Mouse (Mus musculus) kidney, embryonic 15.5 days (tissue): ENCODE results near the gene Tamm41. TPM values are rescaled to one million over a fixed set of nuclear protein-coding genes. Genes with fewer than 3 reads are reported as not detected.
A peak's percentile ranks its signal among the peaks of the same experiment; 100 is the strongest.

Experiments used
- ATAC-seq: fragments of 200-750 bp; cut with Nextera tagmentation; replicated peaks from 2 replicates; pipeline ENCODE4 v1.8.0; 2017; ENCODE audit warnings: moderate TSS enrichment; ENCODE audit not compliant: low FRiP score
- H3K27ac ChIP-seq: fragments of 300-500 bp; sonication (generic); 2 replicates; pipeline ENCODE4 v1.5.1; 2015; ENCODE audit warnings: mild to moderate bottlenecking, inconsistent platforms
- H3K27me3 ChIP-seq: fragments of 300-500 bp; sonication (generic); 2 replicates; pipeline ENCODE4 v1.6.1; 2015; ENCODE audit warnings: inconsistent platforms
- H3K36me3 ChIP-seq: fragments of 300-500 bp; sonication (generic); 2 replicates; pipeline ENCODE4 v1.6.1; 2015; ENCODE audit warnings: inconsistent platforms
- H3K4me1 ChIP-seq: fragments of 300-500 bp; sonication (generic); 2 replicates; pipeline ENCODE4 v1.6.1; 2015; ENCODE audit warnings: inconsistent platforms
- H3K4me2 ChIP-seq: fragments of 300-500 bp; sonication (generic); 2 replicates; pipeline ENCODE4 v1.6.1; 2015; ENCODE audit warnings: moderate library complexity, mild to moderate bottlenecking, inconsistent platforms
- H3K4me3 ChIP-seq: fragments of 300-500 bp; sonication (generic); replicated peaks from 2 replicates; pipeline ENCODE4 v1.5.1; 2015; ENCODE audit warnings: mild to moderate bottlenecking, inconsistent platforms
- H3K9ac ChIP-seq: fragments of 300-500 bp; sonication (generic); 2 replicates; pipeline ENCODE4 v1.6.1; 2015; ENCODE audit warnings: mild to moderate bottlenecking, inconsistent platforms
- H3K9me3 ChIP-seq: fragments of 300-500 bp; sonication (generic); replicated peaks from 2 replicates; pipeline ENCODE4 v1.6.1; 2016; ENCODE audit warnings: inconsistent platforms
- WGBS: fragments of 180-500 bp; shearing (Covaris S2); methylation state at CpG from one replicate; pipeline ENCODE4 v1.1.7; 2015; ENCODE audit warnings: mixed read lengths; 5-methylcytosine and 5-hydroxymethylcytosine counted together
- polyA plus RNA-seq: library from polyadenylated mRNA; unstranded; fragments of >200 nt; fragmentation: Nextera tagmentation; extraction: Ambion mirVana; gene quantifications from 2 replicates; pipeline ENCODE4 v1.2.1, GENCODE M21; 2015

Tamm41 gene
- polyA plus RNA-seq, 1 experiment from 2014 or later, result 64.1 TPM

DNA sequence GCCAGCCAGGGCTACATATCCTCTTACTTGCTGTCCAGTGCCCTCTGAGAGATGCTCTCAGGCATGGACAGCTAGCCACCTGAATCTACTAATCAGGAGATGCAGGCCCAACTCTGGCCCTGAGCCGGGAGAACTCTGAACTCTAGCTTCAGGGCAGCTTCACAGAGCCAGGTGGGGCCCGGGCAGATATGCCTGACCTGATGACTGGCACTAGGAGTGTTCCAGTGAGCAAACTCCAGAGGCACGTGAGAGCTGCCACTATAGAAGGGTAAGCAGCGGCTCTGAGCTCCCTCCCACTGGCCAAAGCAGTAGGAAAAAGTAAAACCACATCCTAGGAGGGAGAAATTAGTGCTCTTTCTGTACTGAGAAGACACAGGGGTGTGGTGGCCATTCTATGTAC lies 24.1 kb downstream of the Tamm41 start:
- WGBS, result 85% methylated on average over 4 of the region's 4 CpGs
- Histone ChIP-seq H3K36me3 (peaks cover 60% of the 10 kb centered on the region), H3K4me3 (no peak overlapping the region), H3K9me3 (no peaks in the 10 kb centered on the region), H3K27ac (no peak overlapping the region), H3K4me2 (no peak overlapping the region), H3K4me1 (no peaks in the 10 kb centered on the region), H3K27me3 (no peaks in the 10 kb centered on the region), H3K9ac (no peak overlapping the region)
- no peak for ATAC-seq

DNA sequence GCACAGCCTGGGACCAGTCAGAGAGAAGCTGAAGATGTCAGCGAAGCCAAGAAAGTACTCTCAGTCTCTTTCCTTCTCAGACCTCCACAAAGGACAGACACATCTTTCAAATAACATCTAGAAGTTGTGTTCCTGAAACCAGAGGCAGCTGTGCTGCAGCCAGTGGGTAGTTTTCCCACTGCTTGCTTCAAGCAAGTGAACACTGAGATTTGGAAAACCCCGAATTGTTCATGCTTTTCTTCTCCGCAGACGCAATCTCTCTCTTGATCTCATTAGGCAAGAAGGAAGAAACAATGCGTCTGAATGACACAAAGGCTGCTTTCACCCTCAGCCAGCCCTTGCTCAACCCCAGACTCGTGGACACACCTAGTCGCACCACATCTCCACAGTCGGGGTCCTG lies 25.9 kb downstream of the Tamm41 start:
- peaks cover 9% of the 10 kb centered on the region for H3K4me1 ChIP-seq

DNA sequence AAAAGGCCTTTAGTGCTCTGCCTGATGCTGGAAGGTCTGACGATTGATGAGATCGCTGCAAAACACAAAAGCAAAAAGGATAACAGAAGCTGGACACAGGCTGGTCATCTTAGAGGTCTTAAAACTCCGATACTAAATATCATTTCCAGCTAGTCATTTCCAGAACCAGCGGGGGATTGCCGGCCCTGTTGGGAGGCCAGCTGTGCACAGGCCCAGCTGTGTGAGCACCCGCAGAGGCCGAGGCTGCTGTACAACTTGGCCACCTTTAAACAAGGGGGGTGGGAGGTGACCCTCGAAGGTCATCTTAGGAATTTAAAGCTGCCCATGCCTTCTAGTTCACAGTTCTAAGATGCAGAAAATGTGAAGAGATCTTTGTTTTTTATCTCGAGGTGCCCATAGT lies 26.9 kb downstream of the Tamm41 start:
- 77% methylated on average over 9 of the region's 9 CpGs for WGBS
- H3K4me2 ChIP-seq, result no peak overlapping the region
- peaks cover 9% of the 10 kb centered on the region for H3K4me1 ChIP-seq
- H3K36me3 ChIP-seq, result peaks cover 46% of the 10 kb centered on the region
- no peak overlapping the region for H3K27ac ChIP-seq
- H3K27me3 ChIP-seq, result no peaks in the 10 kb centered on the region
- H3K9me3 ChIP-seq, result no peaks in the 10 kb centered on the region
- H3K9ac ChIP-seq, result no peak overlapping the region
- no peak for ATAC-seq
- no peak overlapping the region for H3K4me3 ChIP-seq

More for the DNA sequence above, 25.9 kb downstream of the Tamm41 start:
- Histone ChIP-seq H3K36me3 (peaks cover 56% of the 10 kb centered on the region), H3K9ac (no peak overlapping the region), H3K4me2 (no peak overlapping the region), H3K4me3 (no peak overlapping the region), H3K27me3 (no peaks in the 10 kb centered on the region), H3K9me3 (no peaks in the 10 kb centered on the region), H3K27ac (no peak overlapping the region)
- ATAC-seq, result no peak
- WGBS, result 80% methylated on average over 8 of the region's 8 CpGs

DNA sequence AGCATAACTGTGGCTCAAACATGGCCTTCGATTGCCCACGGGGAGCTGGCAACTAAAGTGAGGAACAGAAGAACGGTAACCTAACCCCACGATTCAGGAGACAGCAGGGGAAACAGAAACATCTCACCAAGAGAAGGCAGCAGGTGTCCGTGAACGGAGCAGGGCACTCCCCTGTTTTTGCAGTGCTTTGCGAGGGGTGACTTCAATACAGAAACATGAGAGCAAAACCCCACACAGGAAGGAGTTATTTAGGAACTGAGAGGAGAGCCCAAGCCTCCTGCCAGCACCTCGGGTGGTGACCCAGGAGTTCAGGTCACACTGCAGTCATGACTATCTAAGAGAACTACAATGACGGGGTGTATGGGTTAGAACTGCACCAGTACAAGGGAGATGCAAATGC lies 27.4 kb downstream of the Tamm41 start:
- Histone ChIP-seq H3K27me3 (no peaks in the 10 kb centered on the region), H3K4me2 (no peak overlapping the region), H3K36me3 (peaks cover 43% of the 10 kb centered on the region), H3K9me3 (no peaks in the 10 kb centered on the region), H3K4me3 (no peak overlapping the region), H3K27ac (no peak overlapping the region), H3K9ac (no peak overlapping the region), H3K4me1 (peaks cover 9% of the 10 kb centered on the region)
- WGBS, result 50% methylated on average over 9 of the region's 9 CpGs
- no peak for ATAC-seq

DNA sequence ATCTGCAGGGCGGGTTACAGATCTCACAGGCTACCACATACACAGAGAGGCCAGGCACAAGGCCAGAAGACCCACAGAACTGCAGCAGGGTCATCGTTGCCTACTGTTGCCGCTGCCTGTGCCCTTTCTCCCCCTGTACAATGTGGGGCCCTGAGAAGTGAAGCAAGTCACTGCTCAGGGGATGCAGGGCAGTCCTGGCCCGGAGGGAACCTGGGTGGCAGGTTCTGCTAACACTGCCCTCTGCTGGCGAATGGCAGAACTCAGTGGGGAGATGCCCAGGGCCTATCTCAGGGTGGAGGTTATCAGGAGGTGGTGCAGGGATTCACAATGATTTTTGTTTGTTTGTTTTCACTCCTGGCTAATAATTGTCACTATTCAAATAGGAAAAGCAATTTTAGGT lies 29.9 kb downstream of the Tamm41 start:
- no peak overlapping the region for H3K4me3 ChIP-seq
- H3K36me3 ChIP-seq, result peaks cover 54% of the 10 kb centered on the region
- no peak overlapping the region for H3K4me2 ChIP-seq
- H3K9ac ChIP-seq, result no peak overlapping the region
- H3K27me3 ChIP-seq, result no peaks in the 10 kb centered on the region
- no peak overlapping the region for H3K27ac ChIP-seq
- WGBS, result 28% methylated on average over 5 of the region's 5 CpGs
- H3K4me1 ChIP-seq, result peaks cover 9% of the 10 kb centered on the region
- no peaks in the 10 kb centered on the region for H3K9me3 ChIP-seq
- peak; percentile 56; the same call in 1 of the 2 replicates for ATAC-seq

DNA sequence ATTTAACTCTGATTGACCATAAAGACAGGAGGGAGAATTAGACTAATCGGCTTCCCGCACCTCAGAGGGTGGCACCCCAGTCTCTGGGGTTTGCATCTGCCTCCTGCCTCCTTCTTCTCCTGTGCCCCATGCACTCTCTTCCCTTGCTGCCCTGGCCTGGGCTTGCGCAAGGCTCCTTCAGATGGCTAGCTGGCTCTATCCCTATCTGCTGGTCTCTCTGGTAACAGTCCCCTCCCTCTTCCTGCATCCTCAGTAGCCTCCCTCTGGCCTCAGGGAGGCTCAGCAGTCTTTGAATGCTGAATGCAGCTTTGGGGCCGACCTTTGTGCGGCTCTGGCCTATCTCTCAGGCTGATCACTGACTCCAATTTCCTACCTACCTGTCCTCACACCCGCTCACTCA lies 30.7 kb downstream of the Tamm41 start:
- H3K36me3 ChIP-seq, result peaks cover 54% of the 10 kb centered on the region
- no peak overlapping the region for H3K4me2 ChIP-seq
- no peak for ATAC-seq
- H3K9ac ChIP-seq, result no peak overlapping the region
- 57% methylated on average over 6 of the region's 6 CpGs for WGBS
- no peak overlapping the region for H3K4me3 ChIP-seq
- no peak overlapping the region for H3K27ac ChIP-seq
- peaks cover 9% of the 10 kb centered on the region for H3K4me1 ChIP-seq
- no peaks in the 10 kb centered on the region for H3K9me3 ChIP-seq
- no peaks in the 10 kb centered on the region for H3K27me3 ChIP-seq

DNA sequence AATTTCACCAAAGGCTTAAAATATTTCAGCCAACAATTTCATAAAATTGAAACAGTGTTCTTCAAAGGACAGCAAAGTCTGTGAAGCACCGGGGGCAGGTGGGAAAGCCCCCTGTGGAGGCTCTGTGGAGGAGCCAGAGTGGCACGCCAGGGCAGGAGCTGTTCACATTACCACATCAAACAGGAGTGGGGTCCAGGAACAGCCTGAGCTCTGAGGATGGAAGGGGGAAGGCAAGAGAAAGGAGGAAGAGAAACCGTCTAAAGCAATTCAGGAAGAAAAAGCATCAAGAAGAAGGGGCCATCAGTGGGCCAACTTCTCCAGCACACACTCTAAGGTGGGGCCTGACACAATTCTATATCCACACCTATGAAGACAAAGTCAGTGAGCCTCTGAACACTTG lies 31.6 kb downstream of the Tamm41 start:
- H3K27me3 ChIP-seq, result no peaks in the 10 kb centered on the region
- H3K36me3 ChIP-seq, result peaks cover 46% of the 10 kb centered on the region
- peaks cover 9% of the 10 kb centered on the region for H3K4me1 ChIP-seq
- no peak overlapping the region for H3K27ac ChIP-seq
- H3K4me2 ChIP-seq, result no peak overlapping the region
- H3K9me3 ChIP-seq, result no peaks in the 10 kb centered on the region
- 76% methylated on average over 3 of the region's 3 CpGs for WGBS
- no peak overlapping the region for H3K4me3 ChIP-seq
- no peak for ATAC-seq
- no peak overlapping the region for H3K9ac ChIP-seq

DNA sequence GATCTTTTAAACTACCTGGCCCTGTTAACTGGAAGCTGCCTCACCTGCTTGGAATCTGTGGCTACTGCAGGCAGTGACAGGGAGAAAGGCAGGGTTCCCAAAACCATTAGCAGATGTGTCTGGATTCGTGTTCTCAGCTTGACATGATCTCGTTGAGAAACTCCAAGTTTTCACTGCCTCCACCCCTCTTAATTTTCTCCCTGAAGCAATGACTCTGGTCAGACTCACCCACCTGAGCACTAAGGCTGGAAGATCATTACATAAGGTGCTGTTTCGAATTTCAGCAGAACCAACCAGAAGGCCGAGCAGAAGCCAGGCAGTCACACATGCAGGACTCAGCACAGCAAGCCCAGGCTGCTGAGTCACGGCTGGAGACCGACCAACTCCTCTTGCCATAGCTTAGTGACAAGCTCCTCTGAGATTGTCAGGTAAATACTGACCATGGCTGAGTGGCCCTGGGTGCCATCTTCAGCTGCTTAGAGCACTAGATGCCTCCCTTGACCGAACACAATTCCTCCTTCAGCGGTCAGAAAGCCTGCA lies 32.3 kb downstream of the Tamm41 start:
- peaks cover 9% of the 10 kb centered on the region for H3K4me1 ChIP-seq
- no peak overlapping the region for H3K4me2 ChIP-seq
- no peak for ATAC-seq
- no peak overlapping the region for H3K27ac ChIP-seq
- H3K36me3 ChIP-seq, result peaks cover 41% of the 10 kb centered on the region
- no peaks in the 10 kb centered on the region for H3K9me3 ChIP-seq
- H3K9ac ChIP-seq, result no peak overlapping the region
- H3K27me3 ChIP-seq, result no peaks in the 10 kb centered on the region
- 85% methylated on average over 8 of the region's 8 CpGs for WGBS
- H3K4me3 ChIP-seq, result no peak overlapping the region

DNA sequence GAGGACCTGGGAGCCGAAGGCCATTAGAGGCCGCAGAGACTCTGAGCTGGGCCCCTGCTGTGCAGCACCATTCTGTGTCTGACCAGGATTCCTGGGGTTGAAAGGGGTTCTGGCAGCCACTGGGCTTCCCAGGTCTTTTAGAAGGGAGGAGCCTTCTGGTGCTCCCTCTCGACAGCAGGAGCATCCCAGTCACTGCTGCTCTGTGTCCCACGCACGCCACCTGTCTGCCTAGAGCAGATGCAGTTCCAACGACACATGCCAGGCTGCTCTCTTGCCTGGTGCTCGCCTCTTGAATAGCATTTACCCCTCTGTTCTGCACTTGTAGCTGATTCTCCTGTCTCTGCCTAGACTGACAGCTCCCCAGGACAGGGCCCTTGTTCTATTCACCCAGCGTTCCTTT lies 33.0 kb downstream of the Tamm41 start:
- whole genome bisulfite sequencing, result 85% methylated on average over 8 of the region's 8 CpGs
- Histone ChIP-seq H3K27ac (no peak overlapping the region), H3K27me3 (no peaks in the 10 kb centered on the region), H3K4me2 (no peak overlapping the region), H3K9me3 (no peaks in the 10 kb centered on the region), H3K9ac (no peak overlapping the region), H3K4me3 (no peak overlapping the region), H3K4me1 (peaks cover 9% of the 10 kb centered on the region), H3K36me3 (peaks cover 41% of the 10 kb centered on the region)
- ATAC-seq, result no peak

DNA sequence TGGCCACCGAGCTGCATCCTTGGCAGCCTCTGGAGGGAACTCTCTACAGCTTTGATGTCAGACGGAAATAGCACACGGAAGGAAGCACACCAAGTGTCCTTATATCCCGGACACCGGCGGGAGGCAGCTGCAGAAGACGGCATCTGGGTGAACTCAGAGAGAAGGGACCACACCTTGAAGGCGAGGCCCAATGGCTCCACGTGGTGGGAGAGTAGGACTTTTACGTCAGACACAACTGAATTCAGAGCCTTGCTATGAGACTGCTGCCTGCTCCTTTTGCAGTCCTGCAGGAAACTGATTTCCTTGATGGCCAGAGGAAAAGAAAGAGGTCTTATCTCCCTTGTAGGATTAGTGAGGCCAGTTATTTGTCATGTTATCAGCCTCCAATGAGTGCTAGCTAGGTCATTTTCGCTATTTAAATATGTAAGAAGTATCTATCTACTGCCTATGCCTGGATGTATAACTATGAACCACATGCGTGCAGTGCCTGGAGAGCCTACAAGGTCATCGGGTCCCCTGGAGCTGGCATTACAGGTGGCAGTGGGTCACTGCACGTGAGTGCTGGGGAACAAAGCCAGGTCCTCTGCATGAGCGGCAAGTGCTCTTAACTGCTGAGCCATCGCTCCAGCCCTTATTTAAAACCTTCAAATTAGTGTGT lies 39.2 kb downstream of the Tamm41 start:
- 75% methylated on average over 16 of the region's 16 CpGs for WGBS
- Histone ChIP-seq H3K4me2 (no peak overlapping the region), H3K9me3 (no peaks in the 10 kb centered on the region), H3K4me3 (no peak overlapping the region), H3K36me3 (peaks cover 8% of the 10 kb centered on the region; the same call in 1 of the 2 replicates), H3K9ac (no peak overlapping the region), H3K27ac (no peak overlapping the region), H3K27me3 (no peaks in the 10 kb centered on the region), H3K4me1 (peaks cover 4% of the 10 kb centered on the region; the same call in 1 of the 2 replicates)
- ATAC-seq, result no peak

DNA sequence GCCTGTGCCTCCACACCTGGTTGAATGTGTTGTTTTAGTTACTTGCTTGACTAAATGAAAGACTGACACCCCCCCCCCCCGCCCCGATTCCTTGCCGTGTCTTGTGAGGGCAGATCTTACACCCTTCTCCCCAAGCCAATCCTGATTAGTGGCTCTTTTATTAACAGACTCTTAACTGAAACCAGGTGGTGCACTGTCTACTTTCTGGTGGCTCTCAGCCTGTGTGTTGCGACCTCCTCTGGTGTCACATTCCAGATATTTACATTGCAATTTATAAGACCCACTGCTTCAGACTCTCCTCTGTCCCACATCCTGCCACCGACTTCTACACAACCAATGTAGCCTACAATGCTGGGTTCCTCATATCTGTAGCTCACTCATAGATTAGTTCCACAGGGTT lies 40.2 kb downstream of the Tamm41 start:
- WGBS, result 36% methylated on average over 5 of the region's 5 CpGs

DNA sequence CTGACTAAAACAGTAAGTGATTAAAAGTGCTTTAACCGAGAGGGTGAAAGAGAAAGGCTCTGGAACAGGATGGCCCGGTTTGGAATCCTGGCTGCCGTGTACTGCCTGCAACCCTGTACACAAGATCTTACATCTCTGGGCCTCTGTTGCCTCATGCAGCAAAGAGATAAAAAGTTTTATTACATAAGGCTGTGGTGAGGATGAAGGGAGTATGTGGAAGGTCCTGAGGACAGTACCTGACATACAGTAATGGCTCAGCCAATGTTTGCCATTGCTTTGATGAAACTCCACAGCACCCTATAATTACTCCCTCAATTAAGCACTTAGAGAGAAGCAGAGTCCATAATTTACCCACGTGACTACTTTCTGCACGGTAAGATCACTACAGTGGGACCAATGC lies 40.8 kb downstream of the Tamm41 start:
- Histone ChIP-seq H3K36me3 (peaks cover 8% of the 10 kb centered on the region; the same call in 1 of the 2 replicates), H3K27me3 (no peaks in the 10 kb centered on the region), H3K9ac (no peak overlapping the region), H3K4me2 (no peak overlapping the region), H3K27ac (no peak overlapping the region), H3K4me3 (no peak overlapping the region), H3K9me3 (no peaks in the 10 kb centered on the region), H3K4me1 (peaks cover 4% of the 10 kb centered on the region; the same call in 1 of the 2 replicates)
- 71% methylated on average over 5 of the region's 5 CpGs for WGBS
- ATAC-seq, result no peak

More for the DNA sequence above, 40.2 kb downstream of the Tamm41 start:
- Histone ChIP-seq H3K36me3 (peaks cover 8% of the 10 kb centered on the region; the same call in 1 of the 2 replicates), H3K4me3 (no peak overlapping the region), H3K27me3 (no peaks in the 10 kb centered on the region), H3K9ac (no peak overlapping the region), H3K27ac (no peak overlapping the region), H3K4me1 (peaks cover 4% of the 10 kb centered on the region; the same call in 1 of the 2 replicates), H3K4me2 (no peak overlapping the region), H3K9me3 (no peaks in the 10 kb centered on the region)
- ATAC-seq, result no peak

DNA sequence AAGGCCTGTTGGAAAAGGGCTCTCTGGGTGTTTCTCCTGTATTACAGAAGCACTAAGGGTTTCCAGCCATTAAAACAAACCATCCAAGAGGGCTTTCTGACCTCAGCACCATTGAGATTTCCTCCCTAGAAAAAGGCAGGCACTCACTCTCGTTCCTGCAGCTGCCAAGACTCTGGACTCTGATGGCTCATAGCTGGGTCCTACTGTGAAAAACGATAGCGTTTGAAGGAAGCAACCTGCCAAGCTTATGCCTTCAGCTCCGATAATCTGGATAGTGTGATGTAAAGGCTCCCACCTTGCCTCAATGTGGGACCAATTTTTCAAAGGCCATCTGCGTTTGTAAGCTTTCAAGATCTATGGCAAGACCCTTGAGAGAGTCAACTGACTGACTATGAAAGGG lies 43.6 kb downstream of the Tamm41 start:
- H3K27ac ChIP-seq, result no peak overlapping the region
- no peak for ATAC-seq
- WGBS, result 78% methylated on average over 5 of the region's 5 CpGs

More for the DNA sequence above, 43.6 kb downstream of the Tamm41 start:
- no peak overlapping the region for H3K4me3 ChIP-seq
- no peaks in the 10 kb centered on the region for H3K27me3 ChIP-seq
- no peaks in the 10 kb centered on the region for H3K36me3 ChIP-seq
- no peaks in the 10 kb centered on the region for H3K9me3 ChIP-seq
- H3K9ac ChIP-seq, result no peak overlapping the region
- peaks cover 4% of the 10 kb centered on the region; the same call in 1 of the 2 replicates for H3K4me1 ChIP-seq
- no peak overlapping the region for H3K4me2 ChIP-seq
